In genomic region chr7:43680960-43681359, GRCm38 (mm10) we compare ENCODE assay signal across 10 mouse cellular contexts. TPM values are rescaled to one million over a fixed set of nuclear protein-coding genes. Genes with fewer than 3 reads are reported as not detected.
DNase-seq lines count a peak whose midpoint lies in the region; ATAC-seq and TF ChIP-seq lines count a peak whose summit lies in the region.
"Had no signal": no experiment of that assay in that cellular context is flagged by ENCODE, and none has a peak within 500 bp of the region (broad histone marks: within the 10 kb centered on the region; RNA-seq: fewer than 3 reads in every experiment).

No protein-coding gene starts in this region.

- DNase-seq in gastrocnemius, adult 2 months, result peak; percentile 57
- no peak for DNase-seq in gastrocnemius, adult 8-10 months (ENCODE audit: low spot score in 2 of 2)
- DNase-seq in R1 (ENCODE audit: low read depth, low spot score), result peak; percentile 74
- DNase-seq in embryo, embryonic 10.5 days (ENCODE audit: low spot score), result peak; percentile 76
- peak; percentile 62 to 79 for DNase-seq in left cerebral cortex, postnatal 10 days (ENCODE audit: extremely low spot score in 1 of 2, low spot score in 2 of 2)
- peak; percentile 67 for DNase-seq in splenic B cell, adult 2 months (ENCODE audit: low read depth, low spot score)

- ATAC-seq in hindbrain, embryonic 15.5 days (ENCODE audit: low FRiP score, low read depth), result peak; percentile 71
- ATAC-seq in midbrain, embryonic 13.5 days, result peak; percentile 48; the same call in 1 of the 2 replicates

- intact Hi-C loops in gastrocnemius, adult 2 months (cut with DNase I), result loop anchor here (5.0 kb wide), 2 partner anchors 101 to 211 kb away; partner anchors contain the start of gene Klk10
- intact Hi-C loops in left cerebral cortex, postnatal 10 days (cut with DNase I), result loop anchor here (2.0 to 5.0 kb wide), 2 partner anchors 101 to 214 kb away; partner anchors contain the start of gene Klk10

- H3K9ac ChIP-seq in hindbrain, embryonic 15.5 days, result no peak overlapping the region
- no peak overlapping the region for H3K9ac ChIP-seq in midbrain, embryonic 13.5 days (replicated peaks)

- H3K36me3 ChIP-seq in hindbrain, embryonic 15.5 days, result peaks cover 21% of the 10 kb centered on the region
- H3K36me3 ChIP-seq in midbrain, embryonic 13.5 days, result peaks cover 29% of the 10 kb centered on the region
- peaks cover 9% of the 10 kb centered on the region; the same call in 1 of the 2 replicates for H3K36me3 ChIP-seq in splenic B cell, adult 2 months (ENCODE audit: control insufficient read depth, insufficient read depth, low read length, poor library complexity, severe bottlenecking)

- no peak overlapping the region for H3K4me3 ChIP-seq in gastrocnemius, adult 2 months
- no peak overlapping the region for H3K4me3 ChIP-seq in hindbrain, embryonic 15.5 days
- no peak overlapping the region for H3K4me3 ChIP-seq in midbrain, embryonic 13.5 days (replicated peaks)

- H3K27me3 ChIP-seq in hindbrain, embryonic 15.5 days, result no peaks in the 10 kb centered on the region
- H3K27me3 ChIP-seq in midbrain, embryonic 13.5 days, result no peaks in the 10 kb centered on the region
- no peaks in the 10 kb centered on the region for H3K27me3 ChIP-seq in splenic B cell, adult 2 months (ENCODE audit: control insufficient read depth, insufficient read depth, low read length, poor library complexity, severe bottlenecking)

- no peak overlapping the region for H3K27ac ChIP-seq in gastrocnemius, adult 2 months
- H3K27ac ChIP-seq in hindbrain, embryonic 15.5 days (replicated peaks), result no peak overlapping the region
- no peak overlapping the region for H3K27ac ChIP-seq in midbrain, embryonic 13.5 days

- no peaks in the 10 kb centered on the region for H3K4me1 ChIP-seq in hindbrain, embryonic 15.5 days (replicated peaks)
- H3K4me1 ChIP-seq in midbrain, embryonic 13.5 days (replicated peaks), result no peaks in the 10 kb centered on the region

- TF ChIP-seq CTCF in gastrocnemius, adult 2 months (IDR thresholded peaks at IDR 0.05), result peak; percentile 85

- WGBS in hindbrain, embryonic 15.5 days, result 19% methylated on average over 5 of the region's 5 CpGs
- 14% methylated on average over 5 of the region's 5 CpGs for WGBS in midbrain, embryonic 13.5 days

- H3K9me3 ChIP-seq in hindbrain, embryonic 15.5 days, result no peaks in the 10 kb centered on the region
- H3K9me3 ChIP-seq in midbrain, embryonic 13.5 days, result no peaks in the 10 kb centered on the region

- H3K4me2 ChIP-seq in hindbrain, embryonic 15.5 days, result no peak overlapping the region
- H3K4me2 ChIP-seq in midbrain, embryonic 13.5 days (replicated peaks), result no peak overlapping the region

RNA-seq across cellular contexts. Expression of gene Ctu1, which starts 9.1 kb away (rescaled TPM):
- 1 to 10 TPM; 1.8 to 2.9 TPM for total RNA-seq in gastrocnemius, adult 2 months (2021)
- 1 to 10 TPM; 2.1 to 3.2 (median 2.6) TPM for total RNA-seq in gastrocnemius, adult 8-10 months (2022)
- polyA plus RNA-seq in hindbrain, embryonic 15.5 days (2015; fragmentation: Nextera tagmentation; extraction: Ambion mirVana), result 21.4 and 21.5 TPM in 2 replicates
- 10 to 100 TPM; 12.4 TPM for total RNA-seq in left cerebral cortex, postnatal 10 days (2021)
- 20.3 and 21.8 TPM in 2 replicates for polyA plus RNA-seq in midbrain, embryonic 13.5 days (2015; fragmentation: Nextera tagmentation; extraction: Ambion mirVana)

RNA-seq across cellular contexts. Expression of gene Klk14, which starts 9.3 kb away (rescaled TPM):
- not detected for total RNA-seq in gastrocnemius, adult 2 months (2021)
- under 1 TPM in 1 of 4 experiments, not detected in 3; 0.19 TPM for total RNA-seq in gastrocnemius, adult 8-10 months (2022)
- not detected in 2 replicates for polyA plus RNA-seq in hindbrain, embryonic 15.5 days (2015; fragmentation: Nextera tagmentation; extraction: Ambion mirVana)
- total RNA-seq in left cerebral cortex, postnatal 10 days (2021), result not detected
- polyA plus RNA-seq in midbrain, embryonic 13.5 days (2015; fragmentation: Nextera tagmentation; extraction: Ambion mirVana), result not detected in 2 replicates
- polyA plus RNA-seq: liver, embryonic 16.5 days had no signal

RNA-seq across cellular contexts. Expression of gene Siglece, which starts 21.0 kb away (rescaled TPM):
- 1 to 10 TPM in 1 of 2 experiments, under 1 TPM in 1; 0.26 to 1.0 TPM for total RNA-seq in gastrocnemius, adult 2 months (2021)
- under 1 TPM; 0.12 to 0.25 (median 0.16) TPM for total RNA-seq in gastrocnemius, adult 8-10 months (2022)
- 0.33 and 0.36 TPM in 2 replicates for polyA plus RNA-seq in hindbrain, embryonic 15.5 days (2015; fragmentation: Nextera tagmentation; extraction: Ambion mirVana)
- 1 to 10 TPM; 1.1 TPM for total RNA-seq in left cerebral cortex, postnatal 10 days (2021)
- polyA plus RNA-seq in midbrain, embryonic 13.5 days (2015; fragmentation: Nextera tagmentation; extraction: Ambion mirVana), result 0.24 and 0.28 TPM in 2 replicates

RNA-seq across cellular contexts. Expression of gene Klk13, which starts 31.4 kb away (rescaled TPM):
- total RNA-seq in gastrocnemius, adult 2 months (2021), result under 1 TPM in 1 of 2 experiments, not detected in 1; 0.22 TPM
- total RNA-seq in gastrocnemius, adult 8-10 months (2022), result not detected
- 0.17 and 0.18 TPM in 2 replicates for polyA plus RNA-seq in hindbrain, embryonic 15.5 days (2015; fragmentation: Nextera tagmentation; extraction: Ambion mirVana)
- not detected for total RNA-seq in left cerebral cortex, postnatal 10 days (2021)
- not detected in 2 replicates for polyA plus RNA-seq in midbrain, embryonic 13.5 days (2015; fragmentation: Nextera tagmentation; extraction: Ambion mirVana)
- total RNA-seq: adrenal gland, postnatal 4 days had no signal
- polyA plus RNA-seq: liver, embryonic 16.5 days had no signal

RNA-seq across cellular contexts. Expression of gene Ceacam18, which starts 46.5 kb away (rescaled TPM):
- not detected for total RNA-seq in gastrocnemius, adult 2 months (2021)
- not detected for total RNA-seq in gastrocnemius, adult 8-10 months (2022)
- polyA plus RNA-seq in hindbrain, embryonic 15.5 days (2015; fragmentation: Nextera tagmentation; extraction: Ambion mirVana), result 0.08 TPM in 2 replicates
- total RNA-seq in left cerebral cortex, postnatal 10 days (2021), result under 1 TPM in 1 of 2 experiments, not detected in 1; 0.18 TPM
- not detected in 2 replicates for polyA plus RNA-seq in midbrain, embryonic 13.5 days (2015; fragmentation: Nextera tagmentation; extraction: Ambion mirVana)

Comparison
In these comparisons a context has a peak if more than half of its experiments do, and no peak if none do; other contexts are left out.
1. DNase-seq: peak in gastrocnemius, adult 2 months (single experiment), R1 (single experiment), embryo, embryonic 10.5 days (single experiment), left cerebral cortex, postnatal 10 days (2 of 2) and splenic B cell, adult 2 months (single experiment); none in gastrocnemius, adult 8-10 months (0 of 2).